Mouse (Mus musculus) urinary bladder, postnatal 25 days (tissue): ENCODE measurements around the gene Rsph6a.

Source experiments
- DNase-seq: peaks from one replicate; pipeline ENCODE4 v3.0.0; 2022; ENCODE audit warnings: low spot score

Gene Rsph6a

DNA sequence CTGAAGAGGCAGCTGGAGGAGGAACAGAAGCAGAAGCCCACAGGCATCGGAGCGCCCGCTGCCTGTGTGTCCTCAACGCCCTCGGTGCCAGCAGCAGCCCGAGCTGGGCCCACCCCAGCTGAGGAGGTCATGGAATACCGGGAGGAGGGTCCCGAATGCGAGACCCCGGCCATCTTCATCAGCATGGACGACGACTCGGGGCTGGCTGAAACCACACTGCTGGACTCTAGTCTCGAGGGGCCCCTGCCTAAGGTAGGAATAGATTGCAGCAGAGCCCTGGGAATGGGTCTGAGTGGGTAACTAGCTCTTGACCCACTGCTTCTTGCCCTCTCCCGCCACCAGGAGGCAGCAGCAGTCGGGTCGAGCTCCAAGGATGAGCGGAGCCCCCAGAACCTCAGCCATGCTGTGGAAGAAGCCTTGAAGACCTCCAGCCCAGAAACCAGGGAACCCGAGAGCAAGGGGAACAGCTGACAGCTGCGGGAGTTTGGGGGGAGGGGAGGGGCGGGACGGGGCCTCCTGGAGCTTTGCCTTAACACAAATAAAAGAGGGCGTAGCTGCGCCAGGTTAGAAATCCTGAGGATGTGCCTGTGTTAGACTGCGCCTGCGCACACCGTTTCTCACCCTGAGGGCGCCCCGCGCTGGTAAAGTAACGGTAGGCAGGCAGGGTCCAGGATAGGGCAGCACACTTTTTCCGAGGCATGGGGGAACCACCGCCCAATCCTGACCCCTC, at the start of gene Rsph6a:
TSS of gene Rsph6a (plus strand) at position 644 of the 730 bp plus-strand sequence.
- no peak for DNase-seq

DNA sequence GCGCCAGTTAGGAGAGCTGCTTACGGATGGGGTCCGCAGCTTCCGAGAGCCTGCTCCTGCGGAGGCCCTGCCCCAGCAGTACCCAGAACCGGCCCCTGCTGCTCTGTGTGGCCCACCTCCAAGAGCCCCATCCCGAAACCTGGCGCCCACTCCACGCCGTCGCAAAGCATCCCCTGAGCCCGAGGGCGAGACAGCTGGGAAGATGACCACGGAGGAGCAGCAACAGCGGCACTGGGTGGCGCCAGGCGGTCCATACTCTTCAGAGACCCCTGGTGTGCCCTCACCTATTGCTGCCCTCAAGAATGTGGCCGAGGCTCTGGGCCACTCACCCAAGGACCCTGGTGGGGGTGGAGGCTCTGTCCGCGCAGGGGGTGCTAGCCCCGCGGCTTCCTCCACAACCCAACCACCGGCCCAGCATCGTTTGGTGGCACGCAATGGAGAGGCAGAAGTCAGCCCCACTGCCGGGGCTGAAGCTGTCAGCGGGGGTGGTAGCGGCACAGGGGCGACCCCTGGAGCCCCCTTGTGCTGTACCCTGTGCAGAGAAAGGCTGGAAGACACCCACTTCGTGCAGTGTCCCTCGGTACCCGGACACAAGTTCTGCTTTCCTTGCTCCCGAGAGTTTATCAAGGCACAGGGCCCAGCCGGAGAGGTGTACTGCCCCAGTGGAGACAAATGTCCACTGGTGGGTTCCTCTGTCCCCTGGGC, 48.9 kb upstream of the Rsph6a start:
- DNase-seq, result no peak

DNA sequence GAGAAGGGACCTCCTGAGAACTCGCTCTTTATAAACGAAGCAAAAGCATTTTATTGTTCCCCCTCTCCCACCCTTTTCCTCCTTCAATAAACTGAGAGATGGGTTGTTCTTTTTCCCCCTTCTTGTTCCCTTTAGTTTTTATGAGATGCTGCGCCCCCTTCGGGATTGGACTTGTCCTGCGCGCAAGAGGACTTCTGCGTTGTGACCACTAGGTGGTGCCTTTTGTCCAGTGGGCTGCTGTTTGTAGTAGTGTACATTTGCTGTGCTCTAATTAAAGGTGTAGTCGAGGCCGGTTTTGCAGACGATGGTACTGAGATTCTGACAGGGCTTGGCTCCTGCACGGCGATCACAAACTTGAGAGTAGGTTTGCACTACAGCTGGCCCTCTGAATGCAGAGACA, 48.0 kb upstream of the Rsph6a start:
- peak; percentile 76 for DNase-seq

DNA sequence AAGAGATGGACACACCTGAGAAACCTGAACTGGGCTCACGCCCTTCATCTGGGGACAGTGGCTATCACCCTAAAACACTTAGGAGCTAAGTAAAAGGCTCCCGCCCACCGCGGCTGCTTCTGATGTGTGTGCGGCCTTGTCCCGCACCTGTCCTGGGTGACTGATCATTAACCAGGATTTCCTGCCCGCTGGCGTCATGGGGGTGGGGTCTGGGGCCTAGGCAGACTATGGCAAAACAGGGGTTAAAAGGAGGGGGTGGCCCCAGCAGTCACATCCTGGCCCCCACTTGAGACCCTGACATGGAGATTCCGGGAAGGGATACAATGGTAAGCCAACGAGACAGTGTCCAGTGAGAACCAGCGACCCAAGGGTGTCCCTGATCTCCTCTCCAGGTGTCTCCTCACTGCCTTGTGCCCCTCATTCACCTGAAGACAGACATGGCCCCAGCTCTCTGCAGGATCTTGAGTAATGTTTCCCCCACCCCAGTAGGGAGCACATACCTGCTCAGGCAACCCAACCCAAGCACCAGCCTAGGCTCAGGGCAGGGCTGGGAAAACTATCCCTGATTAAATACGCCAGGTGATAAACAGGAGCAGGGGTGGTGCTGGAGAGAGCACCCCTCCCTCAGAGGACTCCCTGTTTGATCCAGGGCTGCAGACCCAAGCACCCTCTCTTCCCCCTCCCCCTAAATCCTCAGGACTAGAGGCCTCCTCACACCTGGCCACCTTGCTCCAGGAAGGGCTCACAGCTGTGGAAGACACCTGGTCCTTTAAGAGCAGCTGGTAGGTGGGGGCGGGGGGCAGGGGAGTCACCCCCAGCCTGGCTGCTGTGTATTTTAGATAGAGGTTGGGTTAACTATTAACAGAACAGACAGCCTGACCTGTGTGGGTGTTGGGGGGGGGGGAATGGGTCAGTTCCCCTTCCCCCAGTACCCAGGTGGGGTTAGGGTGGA, 47.2 kb upstream of the Rsph6a start:
- no peak for DNase-seq

DNA sequence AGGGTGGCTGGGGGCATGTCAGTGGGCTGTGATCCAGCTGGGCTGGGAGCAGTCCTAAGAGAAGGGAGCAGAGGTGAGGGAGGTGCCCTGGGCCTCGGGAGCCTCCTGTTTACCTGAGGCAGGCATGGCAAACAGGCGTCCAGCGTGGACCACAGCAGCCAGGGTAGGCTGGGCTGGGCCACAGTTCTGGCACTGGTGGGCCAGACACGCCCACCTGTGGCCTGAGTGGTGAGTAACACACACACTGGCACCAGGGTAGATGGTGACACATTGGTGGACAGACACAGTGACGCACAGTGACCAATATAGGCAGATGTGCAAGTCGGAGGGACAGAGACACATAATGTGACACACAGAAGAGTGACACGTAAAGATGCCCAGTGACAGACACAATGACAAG, 43.9 kb upstream of the Rsph6a start:
- DNase-seq, result no peak

DNA sequence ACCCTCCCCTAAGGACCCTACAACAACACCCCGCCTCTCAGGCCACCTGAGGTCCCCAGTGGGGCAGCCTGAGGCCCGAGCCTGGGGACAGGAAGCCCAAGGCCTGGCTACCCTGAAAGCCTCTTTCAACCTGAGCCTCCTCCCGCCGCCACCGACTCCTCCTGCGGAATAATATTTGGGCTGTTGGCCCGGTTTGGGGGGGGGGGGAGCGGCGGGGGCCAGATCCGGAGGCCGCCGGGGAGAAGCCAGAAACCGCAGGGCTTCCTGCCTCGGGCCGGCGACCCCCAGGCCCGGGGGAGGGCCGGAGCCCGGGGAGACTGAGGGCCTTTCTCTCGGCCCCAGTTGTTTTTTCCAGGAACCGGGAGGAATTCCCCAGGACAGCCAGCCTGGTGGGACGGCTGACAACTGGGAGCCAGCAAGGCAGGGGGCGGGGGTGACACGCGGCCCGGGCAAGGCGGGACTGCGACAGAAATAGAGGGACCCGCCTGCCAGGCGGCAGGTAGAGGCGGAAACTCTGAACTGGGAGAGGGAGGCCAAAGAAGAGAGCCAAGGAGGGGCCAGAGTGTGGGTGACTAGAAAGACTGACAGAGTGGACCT, 42.4 kb upstream of the Rsph6a start:
- no peak for DNase-seq

DNA sequence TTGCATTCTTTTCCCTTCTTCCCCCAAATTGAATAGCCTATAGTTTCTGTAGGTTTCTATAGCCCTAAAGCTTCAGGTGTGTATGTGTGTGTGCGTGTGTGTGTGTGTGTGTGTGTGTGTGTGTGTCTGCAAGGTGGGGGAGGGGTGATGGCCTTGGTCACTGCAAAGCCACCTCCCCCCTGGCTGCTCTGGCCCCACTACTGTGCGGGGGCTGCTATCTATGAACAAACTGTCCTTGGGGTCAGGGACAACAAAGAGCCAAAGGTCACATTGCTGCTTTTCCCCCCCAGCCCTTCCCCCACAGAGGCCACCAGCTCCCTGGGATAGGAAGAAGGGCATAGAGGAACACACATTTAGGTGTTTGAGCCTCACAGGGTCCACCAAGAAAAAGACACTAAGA, 41.6 kb upstream of the Rsph6a start:
- no peak for DNase-seq

DNA sequence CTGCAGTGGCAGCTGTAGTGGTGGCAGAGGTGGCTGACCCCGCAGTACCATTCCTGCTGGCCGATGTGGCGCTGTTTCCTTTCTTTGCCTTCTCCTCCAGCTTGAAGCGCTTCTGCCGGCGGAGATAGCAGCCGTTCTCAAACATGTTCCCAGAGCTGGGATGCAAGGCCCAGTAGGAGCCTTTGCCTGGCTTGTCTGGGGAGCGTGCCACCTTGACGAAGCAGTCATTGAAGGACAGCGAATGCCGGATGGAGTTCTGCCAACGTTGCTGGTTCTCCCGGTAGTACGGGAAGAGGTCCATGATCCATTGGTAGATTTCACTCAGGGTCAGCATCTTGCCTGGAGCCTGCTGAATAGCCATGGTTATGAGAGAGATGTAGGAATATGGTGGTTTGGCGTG, 40.0 kb upstream of the Rsph6a start:
- DNase-seq, result no peak

DNA sequence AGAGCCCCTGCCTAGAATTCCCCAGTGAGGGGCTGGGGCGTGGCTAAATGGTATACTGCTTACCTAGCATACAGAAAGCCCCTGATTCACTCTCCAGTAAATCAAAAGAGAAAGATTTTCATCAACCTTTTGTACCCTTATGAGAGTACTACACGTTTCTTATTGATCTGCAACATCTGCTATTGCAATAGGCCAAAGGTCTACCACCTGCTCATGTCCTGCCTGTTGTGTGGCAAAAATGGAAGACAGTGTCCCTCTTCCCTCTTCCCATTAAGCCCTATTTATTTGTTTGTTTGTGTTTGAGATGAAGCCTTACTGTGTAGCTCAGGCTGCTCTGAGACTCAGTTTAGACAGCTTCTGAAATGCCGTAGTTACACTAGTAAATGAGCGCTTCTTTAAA, 38.4 kb upstream of the Rsph6a start:
- no peak for DNase-seq

DNA sequence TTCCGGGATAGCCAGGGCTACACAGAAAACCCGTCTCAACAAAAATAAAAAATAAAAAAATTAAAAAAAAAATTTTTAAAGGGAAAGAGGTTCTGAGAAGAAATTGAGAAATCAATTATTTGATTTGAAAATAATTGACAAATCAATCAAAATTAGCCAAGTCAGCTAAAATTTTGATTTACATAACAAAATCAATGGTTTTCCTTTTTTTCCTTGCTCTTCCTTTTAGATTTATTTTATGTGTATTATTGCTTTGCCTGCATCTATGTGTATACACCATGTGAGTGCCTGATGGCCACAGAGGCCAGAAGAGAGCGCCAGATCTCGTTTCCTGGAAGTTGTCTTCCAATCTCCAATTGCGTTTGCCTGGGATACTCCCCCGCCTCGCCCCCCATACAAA, 36.6 kb upstream of the Rsph6a start:
- DNase-seq, result no peak

DNA sequence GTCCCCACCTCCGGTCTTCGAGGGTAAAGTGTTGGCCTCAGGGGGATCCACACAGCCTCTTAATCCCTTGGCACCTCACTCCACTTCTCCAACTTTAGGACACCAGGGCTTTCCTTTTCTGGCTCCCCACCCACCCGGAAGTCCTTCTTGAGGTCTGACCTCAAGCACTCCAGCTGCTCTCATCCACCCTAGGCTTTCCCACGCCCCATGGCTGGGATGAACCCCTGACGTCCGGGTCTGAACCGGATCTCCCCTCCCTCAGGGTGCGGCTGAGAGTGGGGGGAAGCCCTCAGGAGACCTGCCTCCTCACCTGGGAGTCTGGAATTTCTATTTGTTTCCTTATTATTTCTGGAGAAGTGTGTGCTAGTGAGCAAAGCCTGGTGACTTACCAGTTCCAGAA, 33.4 kb upstream of the Rsph6a start:
- no peak for DNase-seq

DNA sequence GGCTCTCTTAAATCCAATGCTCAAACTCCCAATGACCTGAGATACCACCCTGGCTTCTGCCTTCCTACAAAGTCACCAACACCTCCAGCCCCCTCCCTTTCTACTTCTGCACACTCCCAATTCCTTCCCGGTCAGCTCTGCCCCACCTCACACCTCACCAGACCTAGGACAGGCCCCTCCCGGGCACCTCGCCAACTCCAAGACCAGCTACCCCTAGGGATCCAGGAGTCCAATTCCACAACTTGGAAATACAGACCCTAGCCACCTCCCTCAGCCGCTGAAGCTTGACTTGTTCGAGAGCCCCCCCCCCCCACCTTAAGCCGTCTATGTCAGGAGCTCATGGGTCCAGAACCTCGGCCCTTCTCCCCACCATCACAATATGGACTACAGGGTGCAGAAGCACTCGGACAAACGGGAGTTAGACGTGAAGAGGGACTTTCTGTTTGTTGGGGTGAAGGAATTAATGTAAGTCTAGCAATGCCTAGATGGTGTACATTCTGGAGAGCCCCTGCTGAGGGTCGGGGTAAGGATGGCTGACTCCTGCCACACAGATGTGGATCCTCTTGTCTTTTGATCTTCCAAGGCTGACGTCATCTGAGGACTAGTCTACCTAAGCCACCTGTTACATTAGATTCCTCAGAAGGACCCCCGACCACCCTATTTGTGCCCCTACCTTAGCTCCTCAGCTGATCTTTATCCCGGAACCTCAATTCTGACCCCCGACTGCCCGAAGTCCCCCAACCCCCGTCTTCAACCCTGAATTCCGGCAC, 32.1 kb upstream of the Rsph6a start:
- no peak for DNase-seq

DNA sequence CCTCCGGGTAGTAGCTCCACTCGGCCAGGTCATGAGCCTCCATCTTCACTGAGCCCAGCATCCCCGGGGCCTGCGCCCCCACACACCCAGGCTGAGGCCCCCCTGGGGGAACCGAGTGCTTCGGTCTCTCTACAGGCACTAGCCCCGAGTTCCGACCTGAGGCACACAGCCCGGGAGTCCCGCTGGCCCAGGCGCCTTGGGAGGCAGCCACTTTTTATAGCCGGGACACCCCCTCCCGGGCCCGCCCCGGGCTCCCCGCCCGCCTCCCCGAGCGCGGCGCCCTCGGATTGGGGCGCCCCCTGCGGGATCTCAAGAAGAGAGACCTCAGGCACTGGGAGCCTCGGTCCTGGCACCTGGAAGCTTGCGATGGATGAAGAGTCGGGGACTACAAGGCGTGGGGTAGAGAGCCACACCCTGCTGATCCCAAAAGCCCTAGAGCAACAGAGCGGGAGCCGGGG, 31.1 kb upstream of the Rsph6a start, which contains the start of gene Foxa3:
TSS of gene Foxa3 (minus strand) at position 182 of the 458 bp plus-strand sequence.
- DNase-seq, result peak; percentile 33

DNA sequence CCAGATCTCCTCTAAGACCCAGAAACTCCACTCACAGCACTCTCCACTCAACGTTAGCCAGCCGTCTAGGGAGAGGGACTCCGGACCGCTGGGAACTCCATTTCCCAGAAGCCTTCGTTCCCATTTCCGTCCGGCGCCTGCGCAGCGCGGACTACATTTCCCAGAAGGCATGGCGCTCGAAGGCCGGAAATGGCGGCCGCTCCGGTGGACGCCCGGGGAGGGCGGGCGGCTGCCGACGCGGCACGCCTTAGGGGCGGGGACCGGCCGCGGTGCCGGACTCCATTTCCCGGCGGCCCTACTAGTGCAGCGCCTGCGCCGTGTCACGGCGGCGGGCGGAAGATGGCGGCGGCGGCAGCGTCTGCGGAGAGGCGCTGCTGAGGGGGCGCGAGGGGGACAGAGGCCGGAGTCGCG, 30.4 kb upstream of the Rsph6a start, which contains the start of gene Sympk:
TSS of gene Sympk (plus strand) at position 282 of the 411 bp plus-strand sequence.
- peak; percentile 86 for DNase-seq

DNA sequence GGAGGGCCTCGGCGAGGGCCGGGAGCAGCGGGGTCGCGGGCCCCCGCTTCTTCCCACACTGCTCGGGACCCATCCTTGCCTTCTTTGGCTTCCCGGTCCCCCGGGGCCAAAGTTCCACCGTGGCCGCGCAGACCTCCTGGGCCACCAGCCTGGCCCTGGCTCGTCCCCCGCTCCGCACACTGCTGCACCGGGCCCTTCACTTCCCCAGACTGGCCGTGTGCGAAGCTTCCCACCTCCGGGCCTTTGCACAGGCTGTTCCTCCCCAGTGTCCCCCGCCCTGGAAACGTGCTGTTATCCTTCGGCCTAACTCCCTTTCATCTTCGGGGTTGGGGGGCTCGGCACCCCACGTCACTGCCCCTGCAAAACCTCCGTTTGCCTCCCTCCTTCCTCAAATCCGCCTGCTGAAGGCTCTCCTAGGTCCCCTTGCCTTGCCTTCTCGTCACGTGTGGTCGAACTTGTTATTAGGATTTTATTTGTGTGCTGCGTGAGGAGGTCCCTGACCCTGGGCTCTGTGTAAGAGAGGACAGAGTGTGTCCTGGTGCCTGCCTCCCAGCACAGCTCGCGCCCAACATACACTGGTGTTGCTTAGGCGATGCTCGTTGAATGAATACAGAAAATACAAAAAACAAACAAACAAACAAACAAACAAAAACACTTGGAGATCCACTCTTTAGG, 29.8 kb upstream of the Rsph6a start:
- DNase-seq, result no peak

DNA sequence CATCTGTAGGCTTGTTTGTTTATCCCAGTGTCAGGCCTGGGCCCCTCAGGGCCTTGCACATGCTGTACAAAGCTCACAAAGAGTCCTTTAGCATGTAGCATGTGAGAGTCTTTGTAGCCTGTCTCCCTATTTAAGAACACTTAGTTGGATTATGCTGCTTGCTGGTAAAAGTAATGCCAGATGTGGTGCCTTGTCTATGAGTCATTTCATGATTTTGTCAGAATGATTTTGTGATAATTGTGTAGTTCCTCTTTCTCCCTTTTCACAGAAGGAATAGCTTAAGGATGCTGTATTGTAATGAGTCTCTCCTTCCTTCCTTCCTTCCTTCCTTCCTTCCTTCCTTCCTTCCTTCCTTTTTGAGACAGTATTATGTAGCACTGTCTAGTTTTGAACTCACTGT, 26.4 kb upstream of the Rsph6a start:
- DNase-seq, result no peak

DNA sequence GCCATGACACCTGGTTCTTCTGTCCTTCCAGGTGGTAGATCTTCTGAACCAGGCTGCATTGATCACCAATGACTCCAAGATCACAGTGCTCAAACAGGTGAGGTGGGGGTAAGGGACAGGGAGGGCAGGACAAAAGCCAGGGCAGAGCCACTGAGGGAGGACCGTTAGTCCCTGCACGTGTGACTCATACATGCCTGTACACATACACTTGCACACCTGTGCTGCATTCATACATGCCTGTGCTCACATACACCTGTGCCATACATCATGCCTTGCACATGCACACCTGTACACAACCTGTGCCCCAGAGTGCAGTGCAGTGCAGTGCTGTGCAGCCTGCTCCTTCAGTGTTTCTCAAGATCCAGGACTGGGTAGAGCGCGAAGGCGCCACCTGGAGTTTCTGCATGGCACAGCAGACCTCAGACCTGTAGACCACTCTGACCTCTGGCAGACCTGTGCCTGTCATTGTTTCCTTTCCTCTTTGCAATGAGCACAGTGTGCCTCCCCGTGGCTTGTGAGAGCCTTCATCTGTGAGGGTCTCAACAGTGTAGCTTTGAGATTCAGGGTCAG, 25.3 kb upstream of the Rsph6a start:
- DNase-seq, result peak; percentile 36

DNA sequence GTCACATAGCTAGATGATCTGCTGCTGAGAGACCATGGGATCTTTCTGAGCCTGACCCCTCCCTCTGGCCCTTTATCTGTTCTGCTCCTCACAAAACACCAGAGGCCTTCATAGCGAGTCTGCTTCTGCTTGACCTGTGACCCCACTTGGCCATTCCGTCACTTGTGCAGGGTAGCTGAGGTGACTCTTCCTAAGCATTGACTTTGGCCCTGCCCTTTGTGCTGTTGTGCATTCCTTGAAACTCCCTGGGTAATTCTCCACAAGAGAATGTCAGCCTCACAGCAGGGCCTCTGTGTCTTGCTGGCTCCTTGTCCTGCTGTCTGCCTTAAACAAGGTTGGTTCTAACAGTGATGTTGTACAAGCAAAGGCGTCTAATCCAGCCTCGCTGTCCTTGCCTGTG, 22.8 kb upstream of the Rsph6a start:
- no peak for DNase-seq

DNA sequence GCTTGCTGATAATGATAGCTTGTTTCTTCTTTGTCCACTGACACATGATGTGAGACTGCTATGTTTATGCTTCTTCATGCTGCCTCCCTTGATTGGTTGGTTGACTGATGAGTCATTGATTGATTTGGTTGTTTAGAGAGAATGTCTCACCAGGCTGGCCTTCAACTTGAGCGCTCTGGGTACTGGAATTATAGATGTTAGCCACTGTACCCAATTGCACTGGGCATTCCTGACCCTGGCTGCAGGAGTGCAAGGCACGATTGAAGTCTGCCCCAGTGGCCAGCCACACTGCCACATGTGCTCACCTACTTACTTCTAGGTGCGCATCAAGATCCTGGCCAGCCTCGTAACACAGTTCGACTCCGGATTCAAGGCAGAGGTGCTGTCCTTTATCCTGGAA, 9.9 kb upstream of the Rsph6a start:
- no peak for DNase-seq
